Mouse (Mus musculus) hindbrain, embryonic 15.5 days (tissue): ENCODE data around the gene Scaf8. TPM values are rescaled to one million over a fixed set of nuclear protein-coding genes. Genes with fewer than 3 reads are reported as not detected.

Experiments
- ATAC-seq: fragments of 200-750 bp; cut with Nextera tagmentation; 2 replicates; pipeline ENCODE4 v1.8.0; 2017; ENCODE audit warnings: low read depth, moderate number of reproducible peaks, moderate TSS enrichment; ENCODE audit not compliant: low FRiP score
- H3K27ac ChIP-seq: fragments of 300-500 bp; sonication (generic); replicated peaks from 2 replicates; pipeline ENCODE4 v1.5.1; 2015; ENCODE audit warnings: mild to moderate bottlenecking, inconsistent platforms
- H3K27me3 ChIP-seq: fragments of 300-500 bp; sonication (generic); 2 replicates; pipeline ENCODE4 v1.6.1; 2015; ENCODE audit warnings: control low read depth, inconsistent platforms
- H3K36me3 ChIP-seq: fragments of 300-500 bp; sonication (generic); 2 replicates; pipeline ENCODE4 v1.6.1; 2015; ENCODE audit warnings: control low read depth, inconsistent platforms
- H3K4me1 ChIP-seq: fragments of 300-500 bp; sonication (generic); replicated peaks from 2 replicates; pipeline ENCODE4 v1.6.1; 2015; ENCODE audit warnings: control low read depth, inconsistent platforms
- H3K4me2 ChIP-seq: fragments of 300-500 bp; sonication (generic); 2 replicates; pipeline ENCODE4 v1.6.1; 2015; ENCODE audit warnings: moderate library complexity, mild to moderate bottlenecking, inconsistent platforms
- H3K4me3 ChIP-seq: fragments of 300-500 bp; sonication (generic); 2 replicates; pipeline ENCODE4 v1.5.1; 2015; ENCODE audit warnings: mild to moderate bottlenecking, inconsistent platforms
- H3K9ac ChIP-seq: fragments of 300-500 bp; sonication (generic); 2 replicates; pipeline ENCODE4 v1.6.1; 2015; ENCODE audit warnings: inconsistent platforms
- H3K9me3 ChIP-seq: fragments of 300-500 bp; sonication (generic); 2 replicates; pipeline ENCODE4 v1.6.1; 2016; ENCODE audit warnings: control low read depth, inconsistent platforms
- WGBS: fragments of 180-500 bp; shearing (Covaris S2); methylation state at CpG from one replicate; pipeline ENCODE4 v1.1.7; 2015; 5-methylcytosine and 5-hydroxymethylcytosine counted together
- polyA plus RNA-seq: library from polyadenylated mRNA; unstranded; fragments of >200 nt; fragmentation: Nextera tagmentation; extraction: Ambion mirVana; gene quantifications from 2 replicates; pipeline ENCODE4 v1.2.1, GENCODE M21; 2015

Scaf8 gene
- polyA plus RNA-seq, 1 experiment from 2014 or later, result 17.1 TPM

- Histone ChIP-seq H3K27ac (no peak overlapping the region), H3K9me3 (no peaks in the 10 kb centered on the region), H3K4me1 (0 out of 2 replicates have a peak, but pooled peaks cover 15% of the 10 kb centered on the region), H3K4me3 (no peak overlapping the region), H3K9ac (no peak overlapping the region), H3K4me2 (no peak overlapping the region), H3K27me3 (no peaks in the 10 kb centered on the region), H3K36me3 (no peaks in the 10 kb centered on the region)
- ATAC-seq, result no peak
- WGBS, result 91% methylated on average over 10 of the region's 10 CpGs
Measured at GRCm38 (mm10) chr17:3212886-3213285, 98.1 kb downstream of the Scaf8 start.

- no peak overlapping the region for H3K27ac ChIP-seq
- H3K4me3 ChIP-seq, result no peak overlapping the region
- H3K36me3 ChIP-seq, result no peaks in the 10 kb centered on the region
- H3K4me1 ChIP-seq, result peaks cover 15% of the 10 kb centered on the region; the same call in 1 of the 2 replicates
- no peaks in the 10 kb centered on the region for H3K27me3 ChIP-seq
- no peak overlapping the region for H3K4me2 ChIP-seq
- 92% methylated on average over 2 of the region's 2 CpGs for WGBS
- H3K9me3 ChIP-seq, result no peaks in the 10 kb centered on the region
- ATAC-seq, result no peak
- H3K9ac ChIP-seq, result no peak overlapping the region
Measured at GRCm38 (mm10) chr17:3214852-3215251, 100.1 kb downstream of the Scaf8 start.

- no peak overlapping the region for H3K27ac ChIP-seq
- H3K4me3 ChIP-seq, result no peak overlapping the region
- 89% methylated on average over 5 of the region's 5 CpGs for WGBS
- no peak overlapping the region for H3K4me2 ChIP-seq
- H3K27me3 ChIP-seq, result no peaks in the 10 kb centered on the region
- H3K9me3 ChIP-seq, result no peaks in the 10 kb centered on the region
- ATAC-seq, result no peak
- H3K9ac ChIP-seq, result no peak overlapping the region
- peaks cover 10% of the 10 kb centered on the region; the same call in 1 of the 2 replicates for H3K4me1 ChIP-seq
- H3K36me3 ChIP-seq, result no peaks in the 10 kb centered on the region
Measured at GRCm38 (mm10) chr17:3217023-3217422, 102.3 kb downstream of the Scaf8 start.

GRCm38 (mm10) chr17:3218364-3218763 lies 103.6 kb downstream of the Scaf8 start:
- Histone ChIP-seq H3K27ac (no peak overlapping the region), H3K9ac (no peak overlapping the region), H3K9me3 (no peaks in the 10 kb centered on the region), H3K4me1 (peaks cover 7% of the 10 kb centered on the region; the same call in 1 of the 2 replicates), H3K27me3 (no peaks in the 10 kb centered on the region), H3K36me3 (no peaks in the 10 kb centered on the region), H3K4me3 (no peak overlapping the region), H3K4me2 (no peak overlapping the region)
- WGBS, result 65% methylated on average over 7 of the region's 7 CpGs
- ATAC-seq, result no peak

GRCm38 (mm10) chr17:3218916-3219315 lies 104.1 kb downstream of the Scaf8 start:
- Histone ChIP-seq H3K36me3 (no peaks in the 10 kb centered on the region), H3K27me3 (no peaks in the 10 kb centered on the region), H3K9me3 (no peaks in the 10 kb centered on the region), H3K4me2 (no peak overlapping the region), H3K4me3 (no peak overlapping the region), H3K9ac (no peak overlapping the region), H3K4me1 (peaks cover 7% of the 10 kb centered on the region; the same call in 1 of the 2 replicates), H3K27ac (no peak overlapping the region)
- ATAC-seq, result no peak
- 59% methylated on average over 5 of the region's 5 CpGs for WGBS

GRCm38 (mm10) chr17:3220201-3220600 lies 105.4 kb downstream of the Scaf8 start:
- H3K9ac ChIP-seq, result no peak overlapping the region
- H3K4me3 ChIP-seq, result no peak overlapping the region
- H3K9me3 ChIP-seq, result no peaks in the 10 kb centered on the region
- H3K27ac ChIP-seq, result no peak overlapping the region
- ATAC-seq, result no peak
- no peaks in the 10 kb centered on the region for H3K36me3 ChIP-seq
- peaks cover 9% of the 10 kb centered on the region; the same call in 1 of the 2 replicates for H3K4me1 ChIP-seq
- 72% methylated on average over 11 of the region's 11 CpGs for WGBS
- no peaks in the 10 kb centered on the region for H3K27me3 ChIP-seq
- H3K4me2 ChIP-seq, result no peak overlapping the region

- no peaks in the 10 kb centered on the region for H3K9me3 ChIP-seq
- H3K27ac ChIP-seq, result no peak overlapping the region
- WGBS, result 77% methylated on average over 2 of the region's 2 CpGs
- no peaks in the 10 kb centered on the region for H3K27me3 ChIP-seq
- H3K36me3 ChIP-seq, result no peaks in the 10 kb centered on the region
- H3K4me3 ChIP-seq, result no peak overlapping the region
- no peak overlapping the region for H3K9ac ChIP-seq
- no peak for ATAC-seq
- H3K4me2 ChIP-seq, result no peak overlapping the region
- H3K4me1 ChIP-seq, result peaks cover 3% of the 10 kb centered on the region; the same call in 1 of the 2 replicates
Measured at GRCm38 (mm10) chr17:3223071-3223470, 108.3 kb downstream of the Scaf8 start.

- Histone ChIP-seq H3K4me2 (no peak overlapping the region), H3K27ac (no peak overlapping the region)
- whole genome bisulfite sequencing, result 89% methylated on average over 3 of the region's 3 CpGs
Measured at GRCm38 (mm10) chr17:3223721-3224120, 108.9 kb downstream of the Scaf8 start.

GRCm38 (mm10) chr17:3224383-3225106 lies 109.8 kb downstream of the Scaf8 start:
- Histone ChIP-seq H3K4me1 (0 out of 2 replicates have a peak, but pooled peaks cover 3% of the 10 kb centered on the region), H3K36me3 (no peaks in the 10 kb centered on the region), H3K4me2 (no peak overlapping the region), H3K9me3 (no peaks in the 10 kb centered on the region), H3K4me3 (no peak overlapping the region), H3K9ac (no peak overlapping the region), H3K27me3 (no peaks in the 10 kb centered on the region), H3K27ac (no peak overlapping the region)
- ATAC-seq, result peak; percentile 46; the same call in 1 of the 2 replicates
- WGBS, result 66% methylated on average over 4 of the region's 4 CpGs

More at GRCm38 (mm10) chr17:3223721-3224120, 108.9 kb downstream of the Scaf8 start:
- 0 out of 2 replicates have a peak, but pooled peaks cover 3% of the 10 kb centered on the region for H3K4me1 ChIP-seq
- no peak overlapping the region for H3K4me3 ChIP-seq
- no peak overlapping the region for H3K9ac ChIP-seq
- no peaks in the 10 kb centered on the region for H3K27me3 ChIP-seq
- no peaks in the 10 kb centered on the region for H3K9me3 ChIP-seq
- no peak for ATAC-seq
- H3K36me3 ChIP-seq, result no peaks in the 10 kb centered on the region

- Histone ChIP-seq H3K27me3 (no peaks in the 10 kb centered on the region), H3K4me1 (peaks cover 7% of the 10 kb centered on the region; the same call in 1 of the 2 replicates), H3K36me3 (no peaks in the 10 kb centered on the region), H3K9ac (no peak overlapping the region), H3K9me3 (no peaks in the 10 kb centered on the region), H3K4me3 (no peak overlapping the region), H3K4me2 (peak overlapping the region; percentile 24; the same call in 1 of the 2 replicates), H3K27ac (peak overlapping the region; percentile 53; the same call in 1 of the 2 replicates)
- ATAC-seq, result peak; percentile 82
- 68% methylated on average over 17 of the region's 17 CpGs for WGBS
Measured at GRCm38 (mm10) chr17:3230231-3231000, 115.6 kb downstream of the Scaf8 start.

GRCm38 (mm10) chr17:3232626-3233025 lies 117.9 kb downstream of the Scaf8 start:
- ATAC-seq, result no peak
- no peak overlapping the region for H3K4me2 ChIP-seq
- no peak overlapping the region for H3K27ac ChIP-seq
- WGBS, result 78% methylated on average over 5 of the region's 5 CpGs
- no peak overlapping the region for H3K4me3 ChIP-seq
- no peaks in the 10 kb centered on the region for H3K27me3 ChIP-seq
- no peak overlapping the region for H3K9ac ChIP-seq
- H3K36me3 ChIP-seq, result no peaks in the 10 kb centered on the region
- H3K9me3 ChIP-seq, result no peaks in the 10 kb centered on the region
- H3K4me1 ChIP-seq, result peaks cover 7% of the 10 kb centered on the region; the same call in 1 of the 2 replicates

- H3K36me3 ChIP-seq, result no peaks in the 10 kb centered on the region
- no peak overlapping the region for H3K27ac ChIP-seq
- WGBS, result 80% methylated on average over 3 of the region's 3 CpGs
- no peaks in the 10 kb centered on the region for H3K9me3 ChIP-seq
- H3K4me3 ChIP-seq, result no peak overlapping the region
- no peaks in the 10 kb centered on the region for H3K27me3 ChIP-seq
- no peak for ATAC-seq
- H3K4me1 ChIP-seq, result peaks cover 41% of the 10 kb centered on the region
- no peak overlapping the region for H3K4me2 ChIP-seq
- no peak overlapping the region for H3K9ac ChIP-seq
Measured at GRCm38 (mm10) chr17:3243672-3244071, 128.9 kb downstream of the Scaf8 start.
